Mouse (Mus musculus) bone marrow macrophage, adult 2 months (primary cell): ENCODE data around the gene Pex5l. TPM values are rescaled to one million over a fixed set of nuclear protein-coding genes. Genes with fewer than 3 reads are reported as not detected.

Source experiments
- H3K27ac ChIP-seq: 2 replicates; pipeline ENCODE4 v1.5.1; 2012; ENCODE audit warnings: low read depth, low read length; ENCODE audit not compliant: insufficient read depth
- H3K4me1 ChIP-seq: 2 replicates; pipeline ENCODE4 v1.6.1; 2012; ENCODE audit warnings: low read length; ENCODE audit not compliant: control insufficient read depth, insufficient read depth
- H3K4me3 ChIP-seq: 2 replicates; pipeline ENCODE4 v1.5.1; 2012; ENCODE audit warnings: mild to moderate bottlenecking, low read length, moderate library complexity; ENCODE audit not compliant: insufficient read depth
- CTCF ChIP-seq: IDR thresholded peaks from 2 replicates; pipeline ENCODE4 v1.5.1; 2012; ENCODE audit warnings: low read depth, mild to moderate bottlenecking, low read length, moderate library complexity
- POLR2A ChIP-seq: IDR thresholded peaks from 2 replicates; pipeline ENCODE4 v1.6.1; 2012; ENCODE audit warnings: mild to moderate bottlenecking, low read depth, low read length, borderline replicate concordance
- polyA plus RNA-seq: library from polyadenylated mRNA; stranded (reverse); fragments of >200 nt; gene quantifications from 2 replicates; pipeline ENCODE4 v1.2.4, GENCODE M21; 2012; ENCODE audit not compliant: missing spikeins, insufficient read depth, insufficient read length

The Pex5l gene
- polyA plus RNA-seq, 1 experiment: not detected

GRCm38 (mm10) chr3:32905850-32906779 is 236.9 kb downstream of the Pex5l start:
- TF ChIP-seq POLR2A: no peak
- TF ChIP-seq CTCF: no peak
- Histone ChIP-seq H3K4me3 (no peak overlapping the region), H3K27ac (no peak overlapping the region), H3K4me1 (no peaks in the 10 kb centered on the region)

- Histone ChIP-seq H3K4me1 (no peaks in the 10 kb centered on the region), H3K27ac (no peak overlapping the region), H3K4me3 (no peak overlapping the region)
- no peak for TF ChIP-seq POLR2A
- no peak for TF ChIP-seq CTCF
Observed at GRCm38 (mm10) chr3:32904599-32904998, 238.4 kb downstream of the Pex5l start.

- no peak overlapping the region for H3K4me3 ChIP-seq
- no peaks in the 10 kb centered on the region for H3K4me1 ChIP-seq
- TF ChIP-seq POLR2A (no peak), CTCF (no peak)
- H3K27ac ChIP-seq: no peak overlapping the region
Observed at GRCm38 (mm10) chr3:32903462-32903861, 239.6 kb downstream of the Pex5l start.
